Comparison of ENCODE assay signal across 9 mouse cellular contexts in genomic region chr13:84950873-84951272, GRCm38 (mm10).
DNase-seq lines count a peak whose midpoint lies in the region; ATAC-seq and TF ChIP-seq lines count a peak whose summit lies in the region.
"Had no signal": no experiment of that assay in that cellular context is flagged by ENCODE, and none has a peak within 500 bp of the region (broad histone marks: within the 10 kb centered on the region; RNA-seq: fewer than 3 reads in every experiment).

No protein-coding gene starts in this region.

- TF ChIP-seq CTCF in lung, embryonic 14.5 days (IDR thresholded peaks at IDR 0.05; ENCODE audit: low read depth), result no peak

- DNase-seq in cerebellum, postnatal 14 days, result peak; percentile 22 to 36
- DNase-seq in cerebellum, adult 9-11 months, result no peak
- DNase-seq in lung, embryonic 14.5 days, result peak; percentile 13
- no peak for DNase-seq in lung, adult 18-20 months
- peak; percentile 9 for DNase-seq in c-Kit-positive CD71-negative TER-119-negative erythroid progenitor cells, embryonic 14.5 days (ENCODE audit: low read depth)
- DNase-seq in heart, embryonic 10.5 days (ENCODE audit: low spot score), result no peak
- DNase-seq in natural killer cell, adult 2 months (ENCODE audit: low spot score in 2 of 2), result no peak
- DNase-seq: lung, postnatal 4 days had no signal

- no peak for ATAC-seq in lung, embryonic 14.5 days (ENCODE audit: insufficient read depth)
- 0 out of 2 replicates have a peak, but pooled peaks have one; percentile 59 for ATAC-seq in megakaryocyte-erythroid progenitor cell, adult 5-6 weeks (replicated peaks; ENCODE audit: low FRiP score, low TSS enrichment, poor library complexity, severe bottlenecking)

- H3K4me1 ChIP-seq in lung, embryonic 14.5 days (ENCODE audit: insufficient read depth), result no peaks in the 10 kb centered on the region
- H3K4me1 ChIP-seq in heart, embryonic 10.5 days, result no peaks in the 10 kb centered on the region

- no peaks in the 10 kb centered on the region for H3K36me3 ChIP-seq in lung, embryonic 14.5 days (ENCODE audit: insufficient read depth)
- no peaks in the 10 kb centered on the region for H3K36me3 ChIP-seq in heart, embryonic 10.5 days

- no peaks in the 10 kb centered on the region for H3K9me3 ChIP-seq in lung, embryonic 14.5 days (ENCODE audit: low read depth, low read length)
- H3K9me3 ChIP-seq in heart, embryonic 10.5 days, result no peaks in the 10 kb centered on the region

- 54% methylated on average over 1 of the region's 1 CpGs for WGBS in lung, embryonic 14.5 days
- WGBS in heart, embryonic 10.5 days, result 36% methylated on average over 1 of the region's 1 CpGs

- no peak overlapping the region for H3K9ac ChIP-seq in lung, embryonic 14.5 days

- no peak overlapping the region for H3K4me3 ChIP-seq in lung, embryonic 14.5 days (ENCODE audit: low read depth, low read length)
- no peak overlapping the region for H3K4me3 ChIP-seq in heart, embryonic 10.5 days

- no peak overlapping the region for H3K4me2 ChIP-seq in lung, embryonic 14.5 days

- H3K27ac ChIP-seq in lung, embryonic 14.5 days (ENCODE audit: low read depth), result no peak overlapping the region
- H3K27ac ChIP-seq in heart, embryonic 10.5 days, result no peak overlapping the region

- H3K27me3 ChIP-seq in lung, embryonic 14.5 days (ENCODE audit: insufficient read depth, low read length), result no peaks in the 10 kb centered on the region
- no peaks in the 10 kb centered on the region for H3K27me3 ChIP-seq in heart, embryonic 10.5 days (ENCODE audit: insufficient read depth, poor library complexity, severe bottlenecking)

Comparison
In these comparisons a context has a peak if more than half of its experiments do, and no peak if none do; other contexts are left out.
1. DNase-seq: peak in cerebellum, postnatal 14 days (2 of 2), lung, embryonic 14.5 days (single experiment) and c-Kit-positive CD71-negative TER-119-negative erythroid progenitor cells, embryonic 14.5 days (single experiment); none in cerebellum, adult 9-11 months (single experiment), lung, adult 18-20 months (0 of 2), heart, embryonic 10.5 days (single experiment) and natural killer cell, adult 2 months (0 of 2).